Mouse (Mus musculus) forebrain, embryonic 12.5 days (tissue): ENCODE data around the gene Rybp. TPM values are rescaled to one million over a fixed set of nuclear protein-coding genes. Genes with fewer than 3 reads are reported as not detected.

Experiments used
- ATAC-seq: fragments of 200-750 bp; cut with Nextera tagmentation; 2 replicates; pipeline ENCODE4 v1.8.0; 2017; ENCODE audit warnings: moderate TSS enrichment; ENCODE audit not compliant: low FRiP score
- H3K27ac ChIP-seq: fragments of 300-500 bp; sonication (generic); 2 replicates; pipeline ENCODE4 v1.5.1; 2016; ENCODE audit warnings: mild to moderate bottlenecking
- H3K27me3 ChIP-seq: fragments of 300-500 bp; sonication (generic); 2 replicates; pipeline ENCODE4 v1.6.1; 2016; ENCODE audit warnings: mild to moderate bottlenecking
- H3K36me3 ChIP-seq: fragments of 300-500 bp; sonication (generic); replicated peaks from 2 replicates; pipeline ENCODE4 v1.6.1; 2016; ENCODE audit warnings: mild to moderate bottlenecking
- H3K4me1 ChIP-seq: fragments of 300-500 bp; sonication (generic); 2 replicates; pipeline ENCODE4 v1.6.1; 2016
- H3K4me2 ChIP-seq: fragments of 300-500 bp; sonication (generic); 2 replicates; pipeline ENCODE4 v1.6.1; 2016; ENCODE audit warnings: mild to moderate bottlenecking, moderate library complexity
- H3K4me3 ChIP-seq: fragments of 300-500 bp; sonication (generic); replicated peaks from 2 replicates; pipeline ENCODE4 v1.5.1; 2016; ENCODE audit warnings: mild to moderate bottlenecking
- H3K9ac ChIP-seq: fragments of 300-500 bp; sonication (generic); 2 replicates; pipeline ENCODE4 v1.6.1; 2016; ENCODE audit warnings: mild to moderate bottlenecking
- H3K9me3 ChIP-seq: fragments of 300-500 bp; sonication (generic); 2 replicates; pipeline ENCODE4 v1.6.1; 2016
- WGBS: fragments of 180-500 bp; shearing (Covaris S2); methylation state at CpG from one replicate; pipeline ENCODE4 v1.1.7; 2016; 5-methylcytosine and 5-hydroxymethylcytosine counted together
- polyA plus RNA-seq: library from polyadenylated mRNA; unstranded; fragments of >200 nt; fragmentation: Nextera tagmentation; extraction: Ambion mirVana; gene quantifications from 2 replicates; pipeline ENCODE4 v1.2.1, GENCODE M21; 2016

Rybp gene
- polyA plus RNA-seq, 1 experiment from 2014 or later, result 22.2 TPM

GRCm38 (mm10) chr6:100285985-100286572 lies 1.2 kb downstream of the Rybp start:
- ATAC-seq, result no peak
- Histone ChIP-seq H3K36me3 (no peaks in the 10 kb centered on the region), H3K9me3 (no peaks in the 10 kb centered on the region), H3K4me2 (peak overlapping the region; percentile 84), H3K27ac (peak overlapping the region; percentile 80; the same call in 1 of the 2 replicates), H3K4me1 (peaks cover 25% of the 10 kb centered on the region), H3K27me3 (peaks cover 26% of the 10 kb centered on the region), H3K4me3 (peak overlapping the region; percentile 80), H3K9ac (peak overlapping the region; percentile 90)
- WGBS, result under 1% methylated on average over 18 of the region's 18 CpGs

- Histone ChIP-seq H3K27ac (no peak overlapping the region), H3K27me3 (no peaks in the 10 kb centered on the region), H3K9me3 (no peaks in the 10 kb centered on the region), H3K4me2 (no peak overlapping the region), H3K4me1 (peaks cover 13% of the 10 kb centered on the region), H3K36me3 (no peaks in the 10 kb centered on the region), H3K4me3 (no peak overlapping the region), H3K9ac (no peak overlapping the region)
- 91% methylated on average over 1 of the region's 1 CpGs for WGBS
- ATAC-seq, result no peak
Observed at GRCm38 (mm10) chr6:100278841-100279240, 8.4 kb downstream of the Rybp start.

- ATAC-seq, result no peak
- H3K27me3 ChIP-seq, result no peaks in the 10 kb centered on the region
- no peaks in the 10 kb centered on the region for H3K36me3 ChIP-seq
- no peaks in the 10 kb centered on the region for H3K9me3 ChIP-seq
- peaks cover 13% of the 10 kb centered on the region; the same call in 1 of the 2 replicates for H3K4me1 ChIP-seq
- no peak overlapping the region for H3K27ac ChIP-seq
- 88% methylated on average over 3 of the region's 3 CpGs for WGBS
- no peak overlapping the region for H3K9ac ChIP-seq
- no peak overlapping the region for H3K4me3 ChIP-seq
- no peak overlapping the region for H3K4me2 ChIP-seq
Observed at GRCm38 (mm10) chr6:100276344-100276743, 10.9 kb downstream of the Rybp start.

- Histone ChIP-seq H3K27ac (no peak overlapping the region), H3K27me3 (no peaks in the 10 kb centered on the region), H3K9me3 (no peaks in the 10 kb centered on the region), H3K4me1 (peaks cover 13% of the 10 kb centered on the region; the same call in 1 of the 2 replicates), H3K4me3 (no peak overlapping the region), H3K36me3 (no peaks in the 10 kb centered on the region), H3K9ac (no peak overlapping the region), H3K4me2 (no peak overlapping the region)
- no peak for ATAC-seq
Observed at GRCm38 (mm10) chr6:100275643-100276042, 11.6 kb downstream of the Rybp start.

- WGBS, result 63% methylated on average over 1 of the region's 1 CpGs
- Histone ChIP-seq H3K9me3 (no peaks in the 10 kb centered on the region), H3K4me3 (no peak overlapping the region), H3K4me1 (peaks cover 7% of the 10 kb centered on the region; the same call in 1 of the 2 replicates), H3K27me3 (no peaks in the 10 kb centered on the region), H3K4me2 (no peak overlapping the region), H3K27ac (no peak overlapping the region), H3K36me3 (no peaks in the 10 kb centered on the region), H3K9ac (no peak overlapping the region)
- no peak for ATAC-seq
Observed at GRCm38 (mm10) chr6:100273556-100273955, 13.7 kb downstream of the Rybp start.

GRCm38 (mm10) chr6:100271992-100272391 lies 15.3 kb downstream of the Rybp start:
- no peak for ATAC-seq
- Histone ChIP-seq H3K4me2 (no peak overlapping the region), H3K4me3 (no peak overlapping the region), H3K27me3 (no peaks in the 10 kb centered on the region), H3K4me1 (peaks cover 2% of the 10 kb centered on the region; the same call in 1 of the 2 replicates), H3K9ac (no peak overlapping the region), H3K27ac (no peak overlapping the region), H3K36me3 (no peaks in the 10 kb centered on the region), H3K9me3 (no peaks in the 10 kb centered on the region)
- 88% methylated on average over 3 of the region's 3 CpGs for WGBS

GRCm38 (mm10) chr6:100270765-100271164 lies 16.5 kb downstream of the Rybp start:
- H3K9me3 ChIP-seq, result no peaks in the 10 kb centered on the region
- no peaks in the 10 kb centered on the region for H3K36me3 ChIP-seq
- H3K4me3 ChIP-seq, result no peak overlapping the region
- H3K27ac ChIP-seq, result no peak overlapping the region
- H3K4me2 ChIP-seq, result no peak overlapping the region
- no peaks in the 10 kb centered on the region for H3K27me3 ChIP-seq
- no peaks in the 10 kb centered on the region for H3K4me1 ChIP-seq
- H3K9ac ChIP-seq, result no peak overlapping the region
- ATAC-seq, result no peak
- 82% methylated on average over 2 of the region's 2 CpGs for WGBS

GRCm38 (mm10) chr6:100259607-100260006 lies 27.7 kb downstream of the Rybp start:
- Histone ChIP-seq H3K4me3 (no peak overlapping the region), H3K9me3 (no peaks in the 10 kb centered on the region), H3K36me3 (no peaks in the 10 kb centered on the region), H3K27me3 (no peaks in the 10 kb centered on the region), H3K4me2 (no peak overlapping the region), H3K27ac (no peak overlapping the region), H3K9ac (no peak overlapping the region), H3K4me1 (peaks cover 7% of the 10 kb centered on the region)
- no peak for ATAC-seq
- 100% methylated on average over 1 of the region's 1 CpGs for WGBS

- H3K9ac ChIP-seq, result no peak overlapping the region
- H3K27me3 ChIP-seq, result no peaks in the 10 kb centered on the region
- no peak overlapping the region for H3K4me3 ChIP-seq
- H3K9me3 ChIP-seq, result no peaks in the 10 kb centered on the region
- no peak for ATAC-seq
- no peak overlapping the region for H3K4me2 ChIP-seq
- H3K27ac ChIP-seq, result no peak overlapping the region
- H3K4me1 ChIP-seq, result peaks cover 11% of the 10 kb centered on the region
- no peaks in the 10 kb centered on the region for H3K36me3 ChIP-seq
Observed at GRCm38 (mm10) chr6:100258278-100258677, 29.0 kb downstream of the Rybp start.

GRCm38 (mm10) chr6:100255411-100255810 lies 31.9 kb downstream of the Rybp start:
- Histone ChIP-seq H3K4me1 (peaks cover 11% of the 10 kb centered on the region), H3K27ac (no peak overlapping the region), H3K4me2 (no peak overlapping the region), H3K36me3 (no peaks in the 10 kb centered on the region), H3K9ac (no peak overlapping the region), H3K4me3 (no peak overlapping the region), H3K27me3 (no peaks in the 10 kb centered on the region), H3K9me3 (no peaks in the 10 kb centered on the region)
- 78% methylated on average over 1 of the region's 1 CpGs for WGBS
- ATAC-seq, result no peak

- H3K27me3 ChIP-seq, result no peaks in the 10 kb centered on the region
- H3K36me3 ChIP-seq, result no peaks in the 10 kb centered on the region
- H3K27ac ChIP-seq, result no peak overlapping the region
- no peak for ATAC-seq
- H3K9ac ChIP-seq, result no peak overlapping the region
- peaks cover 11% of the 10 kb centered on the region for H3K4me1 ChIP-seq
- no peak overlapping the region for H3K4me3 ChIP-seq
- H3K4me2 ChIP-seq, result no peak overlapping the region
- 87% methylated on average over 1 of the region's 1 CpGs for WGBS
- no peaks in the 10 kb centered on the region for H3K9me3 ChIP-seq
Observed at GRCm38 (mm10) chr6:100254671-100255070, 32.6 kb downstream of the Rybp start.

GRCm38 (mm10) chr6:100244474-100244873 lies 42.8 kb downstream of the Rybp start:
- no peak for ATAC-seq
- Histone ChIP-seq H3K9me3 (no peaks in the 10 kb centered on the region), H3K36me3 (no peaks in the 10 kb centered on the region), H3K4me3 (no peak overlapping the region), H3K27me3 (no peaks in the 10 kb centered on the region), H3K27ac (no peak overlapping the region), H3K9ac (no peak overlapping the region), H3K4me1 (0 out of 2 replicates have a peak, but pooled peaks cover 3% of the 10 kb centered on the region), H3K4me2 (no peak overlapping the region)
- WGBS, result 71% methylated on average over 3 of the region's 3 CpGs

- Histone ChIP-seq H3K9ac (no peak overlapping the region), H3K27me3 (no peaks in the 10 kb centered on the region), H3K4me3 (no peak overlapping the region), H3K4me1 (peaks cover 30% of the 10 kb centered on the region), H3K9me3 (no peaks in the 10 kb centered on the region), H3K4me2 (no peak overlapping the region), H3K27ac (no peak overlapping the region), H3K36me3 (0 out of 2 replicates have a peak, but pooled peaks cover 6% of the 10 kb centered on the region)
- no peak for ATAC-seq
Observed at GRCm38 (mm10) chr6:100235036-100235435, 52.2 kb downstream of the Rybp start.
